Mouse (Mus musculus) stomach, embryonic 16.5 days (tissue): ENCODE results near the gene Ndufb10. TPM values are rescaled to one million over a fixed set of nuclear protein-coding genes. Genes with fewer than 3 reads are reported as not detected.
A peak's percentile ranks its signal among the peaks of the same experiment; 100 is the strongest.

ENCODE experiments used
- ATAC-seq: fragments of 200-750 bp; cut with Nextera tagmentation; 2 replicates; pipeline ENCODE4 v1.8.0; 2017; ENCODE audit warnings: moderate number of reproducible peaks, moderate TSS enrichment; ENCODE audit not compliant: insufficient read depth, low FRiP score
- H3K27ac ChIP-seq: fragments of 300-500 bp; sonication (generic); 2 replicates; pipeline ENCODE4 v1.5.1; 2014; ENCODE audit warnings: low read length
- H3K27me3 ChIP-seq: fragments of 300-500 bp; sonication (generic); 2 replicates; pipeline ENCODE4 v1.6.1; 2014; ENCODE audit warnings: low read length, control low read depth, mixed read lengths; ENCODE audit not compliant: control insufficient read depth, insufficient read depth
- H3K36me3 ChIP-seq: fragments of 300-500 bp; sonication (generic); 2 replicates; pipeline ENCODE4 v1.6.1; 2014; ENCODE audit warnings: low read length; ENCODE audit not compliant: control insufficient read depth, insufficient read depth
- H3K4me1 ChIP-seq: fragments of 300-500 bp; sonication (generic); 2 replicates; pipeline ENCODE4 v1.6.1; 2014; ENCODE audit warnings: low read length, control low read depth, mixed read lengths; ENCODE audit not compliant: control insufficient read depth, insufficient read depth
- H3K4me2 ChIP-seq: fragments of 300-500 bp; sonication (generic); 2 replicates; pipeline ENCODE4 v1.6.1; 2014; ENCODE audit warnings: low read depth, low read length, mixed read lengths
- H3K4me3 ChIP-seq: fragments of 300-500 bp; sonication (generic); replicated peaks from 2 replicates; pipeline ENCODE4 v1.5.1; 2014; ENCODE audit warnings: mild to moderate bottlenecking, low read length
- H3K9ac ChIP-seq: fragments of 300-500 bp; sonication (generic); 2 replicates; pipeline ENCODE4 v1.6.1; 2014; ENCODE audit warnings: low read length
- H3K9me3 ChIP-seq: fragments of 300-500 bp; sonication (generic); replicated peaks from 2 replicates; pipeline ENCODE4 v1.6.1; 2016; ENCODE audit warnings: low read length, control low read depth; ENCODE audit not compliant: control insufficient read depth
- WGBS: fragments of 180-500 bp; shearing (Covaris S2); extraction: QIAGEN DNeasy Blood & Tissue Kit; methylation state at CpG from one replicate; pipeline ENCODE4 v1.1.7; 2014; 5-methylcytosine and 5-hydroxymethylcytosine counted together
- polyA plus RNA-seq: library from polyadenylated mRNA; unstranded; fragments of >200 nt; fragmentation: Nextera tagmentation; extraction: Ambion mirVana; gene quantifications from 2 replicates; pipeline ENCODE4 v1.2.1, GENCODE M21; 2015

The Ndufb10 gene
- polyA plus RNA-seq, 1 experiment from 2014 or later, result 246 TPM

DNA sequence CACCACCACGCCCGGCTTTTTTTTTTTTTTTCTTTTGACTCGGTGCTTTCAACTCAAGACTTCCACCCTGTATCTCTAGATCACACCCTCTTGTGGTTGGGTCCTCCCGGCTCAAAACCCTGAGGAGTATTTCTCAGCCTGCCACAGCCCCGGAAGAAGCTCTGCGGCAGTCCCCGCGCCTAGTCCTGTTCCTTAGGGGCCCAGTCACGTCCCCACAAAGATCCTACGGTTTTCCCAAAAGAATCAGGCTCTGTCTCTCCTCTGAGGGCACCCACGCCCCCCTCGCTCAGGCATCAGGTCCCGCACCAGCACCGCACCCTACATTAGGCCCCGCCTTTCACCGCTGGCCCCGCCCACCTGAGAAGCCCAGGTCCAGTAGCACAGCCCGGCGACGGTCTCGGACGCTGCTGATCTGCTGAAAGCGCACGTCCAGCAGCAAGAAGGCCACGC, 37.1 kb downstream of the Ndufb10 start:
- Histone ChIP-seq H3K9ac (peak overlapping the region; percentile 60), H3K4me2 (peak overlapping the region; percentile 58), H3K36me3 (no peaks in the 10 kb centered on the region), H3K27ac (no peak overlapping the region), H3K4me1 (peaks cover 12% of the 10 kb centered on the region), H3K9me3 (no peaks in the 10 kb centered on the region), H3K27me3 (peaks cover 44% of the 10 kb centered on the region), H3K4me3 (peak overlapping the region; percentile 46)
- ATAC-seq, result peak; percentile 65
- 2% methylated on average over 25 of the region's 25 CpGs for WGBS

DNA sequence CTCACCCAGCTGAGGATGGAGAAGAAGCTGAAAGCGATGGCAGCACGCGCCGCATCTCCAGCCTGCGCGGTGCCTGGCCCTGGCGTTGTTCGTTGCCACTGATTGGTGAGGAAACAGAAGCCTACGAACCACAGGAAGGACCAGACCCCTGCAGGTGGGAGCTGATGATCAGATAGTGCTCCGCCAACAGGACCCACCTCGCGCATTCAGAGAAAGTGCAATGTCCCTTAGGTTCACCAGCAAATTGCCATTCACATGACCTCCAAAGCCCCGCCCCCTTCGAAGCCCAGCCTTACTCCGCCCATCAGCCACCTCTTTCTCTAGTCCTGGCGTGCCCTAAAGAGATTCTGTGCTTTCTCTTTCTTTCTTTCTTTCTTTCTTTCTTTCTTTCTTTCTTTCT, 37.8 kb downstream of the Ndufb10 start:
- 26% methylated on average over 16 of the region's 16 CpGs for WGBS
- no peak overlapping the region for H3K9ac ChIP-seq
- H3K4me2 ChIP-seq, result no peak overlapping the region
- H3K9me3 ChIP-seq, result no peaks in the 10 kb centered on the region
- no peak overlapping the region for H3K4me3 ChIP-seq
- no peak overlapping the region for H3K27ac ChIP-seq
- H3K36me3 ChIP-seq, result no peaks in the 10 kb centered on the region
- no peak for ATAC-seq
- peaks cover 12% of the 10 kb centered on the region for H3K4me1 ChIP-seq
- H3K27me3 ChIP-seq, result peaks cover 44% of the 10 kb centered on the region

DNA sequence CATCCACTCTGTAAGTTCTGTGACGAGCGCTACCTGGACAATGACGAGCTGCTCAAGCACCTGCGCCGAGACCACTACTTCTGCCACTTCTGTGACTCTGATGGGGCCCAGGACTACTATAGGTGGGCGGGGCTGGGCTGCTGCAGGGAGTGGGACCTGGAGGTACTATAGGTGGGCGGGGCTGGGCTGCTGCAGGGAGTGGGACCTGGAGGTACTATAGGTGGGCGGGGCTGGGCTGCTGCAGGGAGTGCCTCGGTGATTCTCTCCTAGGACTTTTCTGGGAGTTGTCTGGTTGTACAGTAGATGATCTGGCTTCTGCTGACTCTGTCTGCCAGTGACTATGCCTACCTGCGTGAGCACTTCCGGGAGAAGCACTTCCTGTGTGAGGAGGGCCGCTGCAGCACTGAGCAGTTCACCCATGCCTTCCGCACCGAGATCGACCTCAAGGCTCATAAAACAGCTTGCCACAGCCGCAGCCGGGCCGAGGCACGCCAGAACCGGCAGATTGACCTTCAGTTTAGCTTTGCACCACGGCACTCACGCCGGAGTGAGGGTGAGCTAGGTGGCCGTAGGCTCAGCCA, 46.7 kb downstream of the Ndufb10 start:
- Histone ChIP-seq H3K27ac (peak overlapping the region; percentile 27; the same call in 1 of the 2 replicates), H3K9ac (peak overlapping the region; percentile 11; the same call in 1 of the 2 replicates), H3K4me1 (peaks cover 11% of the 10 kb centered on the region; the same call in 1 of the 2 replicates), H3K9me3 (no peaks in the 10 kb centered on the region), H3K27me3 (no peaks in the 10 kb centered on the region), H3K4me2 (no peak overlapping the region), H3K4me3 (no peak overlapping the region), H3K36me3 (peaks cover 23% of the 10 kb centered on the region)
- ATAC-seq, result peak; percentile 87
- whole genome bisulfite sequencing, result 81% methylated on average over 24 of the region's 24 CpGs

DNA sequence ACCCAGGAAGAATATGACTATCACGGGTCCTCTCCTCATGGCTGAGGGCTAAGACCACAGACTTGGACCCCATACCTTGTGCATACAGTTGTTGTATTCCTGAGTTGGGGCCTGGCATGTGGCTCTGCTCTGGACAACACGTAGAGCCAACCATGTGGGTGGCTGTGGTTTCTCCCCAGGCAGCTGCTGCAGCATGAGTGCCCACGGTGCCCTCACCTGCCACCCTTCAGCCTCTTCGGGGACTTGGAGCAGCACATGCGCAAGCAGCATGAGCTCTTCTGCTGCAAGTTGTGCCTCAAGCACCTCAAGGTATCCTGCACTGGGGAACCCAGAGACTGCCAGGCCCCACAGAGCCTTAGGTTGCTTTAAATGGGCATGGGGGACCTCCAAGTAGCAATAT, 47.4 kb downstream of the Ndufb10 start:
- H3K36me3 ChIP-seq, result peaks cover 23% of the 10 kb centered on the region
- no peak overlapping the region for H3K9ac ChIP-seq
- H3K4me1 ChIP-seq, result peaks cover 18% of the 10 kb centered on the region
- H3K9me3 ChIP-seq, result no peaks in the 10 kb centered on the region
- H3K4me2 ChIP-seq, result no peak overlapping the region
- 89% methylated on average over 5 of the region's 5 CpGs for WGBS
- no peak for ATAC-seq
- no peak overlapping the region for H3K4me3 ChIP-seq
- H3K27me3 ChIP-seq, result no peaks in the 10 kb centered on the region
- no peak overlapping the region for H3K27ac ChIP-seq

DNA sequence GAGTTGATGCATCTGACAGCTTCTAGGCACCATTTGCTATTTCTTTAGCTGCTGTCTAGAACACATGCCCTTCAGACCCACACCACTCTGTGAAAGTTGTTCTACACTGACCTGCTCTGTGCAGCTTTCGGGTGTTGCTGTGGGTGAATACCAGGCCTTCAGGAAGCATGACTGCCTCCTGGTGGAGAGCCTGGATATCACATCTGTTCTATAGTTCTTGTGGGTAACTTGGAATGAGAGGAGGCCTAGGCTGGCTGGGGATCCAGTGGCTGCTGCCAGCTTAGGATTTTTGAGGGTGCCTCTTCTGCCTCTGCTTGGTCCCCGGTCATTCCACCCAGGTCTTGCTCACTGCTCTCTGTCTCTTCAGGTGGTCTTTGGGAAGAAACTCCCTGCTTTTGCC, 48.1 kb downstream of the Ndufb10 start:
- H3K9ac ChIP-seq, result no peak overlapping the region
- H3K4me3 ChIP-seq, result no peak overlapping the region
- no peaks in the 10 kb centered on the region for H3K27me3 ChIP-seq
- peaks cover 25% of the 10 kb centered on the region for H3K4me1 ChIP-seq
- H3K36me3 ChIP-seq, result peaks cover 23% of the 10 kb centered on the region
- no peak overlapping the region for H3K27ac ChIP-seq
- ATAC-seq, result no peak
- 56% methylated on average over 2 of the region's 2 CpGs for WGBS
- no peaks in the 10 kb centered on the region for H3K9me3 ChIP-seq
- no peak overlapping the region for H3K4me2 ChIP-seq

DNA sequence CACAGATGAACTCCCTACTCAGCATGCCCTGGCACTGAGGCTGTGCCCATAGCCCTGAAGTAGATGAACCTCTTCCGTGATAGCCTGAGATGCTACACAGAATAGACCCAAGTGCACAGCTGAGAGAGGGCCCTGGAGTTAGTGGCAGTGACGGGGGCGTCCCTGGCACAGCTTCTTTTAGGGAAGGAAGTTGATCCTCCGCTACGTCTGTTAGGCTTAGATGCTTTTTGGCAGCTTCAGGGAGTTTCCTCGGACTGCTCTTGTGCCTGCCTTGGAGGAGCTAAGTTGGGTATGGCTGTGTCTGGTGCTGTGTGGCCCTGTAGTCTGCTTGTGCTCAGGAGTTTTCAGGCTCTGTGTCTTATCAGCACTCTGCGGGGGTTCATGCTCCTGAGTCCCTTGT, 50.0 kb downstream of the Ndufb10 start:
- ATAC-seq, result no peak
- Histone ChIP-seq H3K9ac (no peak overlapping the region), H3K4me2 (no peak overlapping the region), H3K4me1 (peaks cover 34% of the 10 kb centered on the region), H3K4me3 (no peak overlapping the region), H3K36me3 (peaks cover 13% of the 10 kb centered on the region; the same call in 1 of the 2 replicates), H3K27ac (no peak overlapping the region), H3K9me3 (no peaks in the 10 kb centered on the region), H3K27me3 (no peaks in the 10 kb centered on the region)
- 78% methylated on average over 7 of the region's 7 CpGs for WGBS

DNA sequence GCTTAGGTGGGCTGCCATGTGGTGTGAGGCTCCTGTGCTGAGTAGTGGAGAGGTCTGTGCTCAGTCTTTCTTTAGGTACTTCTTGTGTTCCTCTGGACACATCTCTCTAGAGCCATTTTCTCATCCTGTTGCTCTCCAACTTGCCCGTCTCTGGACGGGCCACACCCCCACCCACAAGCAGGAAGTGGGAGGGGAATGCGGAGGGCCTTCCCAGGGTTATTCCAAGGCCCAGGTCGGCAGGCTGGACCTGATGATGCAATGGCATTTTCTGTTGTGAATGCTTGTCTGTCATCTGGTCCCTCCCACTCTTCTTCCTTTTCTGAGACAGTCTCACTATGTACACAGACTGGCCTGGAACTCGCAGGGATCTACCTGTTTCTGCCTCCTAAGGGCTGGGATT, 52.1 kb downstream of the Ndufb10 start:
- H3K27me3 ChIP-seq, result no peaks in the 10 kb centered on the region
- H3K9me3 ChIP-seq, result no peaks in the 10 kb centered on the region
- peak overlapping the region; percentile 40; the same call in 1 of the 2 replicates for H3K27ac ChIP-seq
- H3K4me1 ChIP-seq, result peaks cover 33% of the 10 kb centered on the region
- H3K9ac ChIP-seq, result peak overlapping the region; percentile 38
- no peak; the same call in 1 of the 2 replicates for ATAC-seq
- no peaks in the 10 kb centered on the region; the same call in 1 of the 2 replicates for H3K36me3 ChIP-seq
- H3K4me3 ChIP-seq, result peak overlapping the region; percentile 7; the same call in 1 of the 2 replicates
- H3K4me2 ChIP-seq, result peak overlapping the region; percentile 35
- WGBS, result 10% methylated on average over 5 of the region's 5 CpGs

Other genes starting within 250 kb of the Ndufb10 start
- 29.0 and 33.6 TPM in 2 replicates for gene Mlst8, start 245.4 kb downstream of the Ndufb10 start, polyA plus RNA-seq
- gene Caskin1, start 235.9 kb downstream of the Ndufb10 start, polyA plus RNA-seq, result 1.5 and 2.3 TPM in 2 replicates
- gene Traf7, start 196.5 kb downstream of the Ndufb10 start, polyA plus RNA-seq, result 80.6 and 104 TPM in 2 replicates
- gene Rab26, start 190.3 kb downstream of the Ndufb10 start, polyA plus RNA-seq, result 7.9 and 9.4 TPM in 2 replicates
- gene Pkd1, start 174.6 kb downstream of the Ndufb10 start, polyA plus RNA-seq, result 21.7 and 22.2 TPM in 2 replicates
- gene Tsc2, start 91.8 kb downstream of the Ndufb10 start, polyA plus RNA-seq, result 53.1 and 57.2 TPM in 2 replicates
- 18.0 and 19.1 TPM in 2 replicates for gene Nthl1, start 91.8 kb downstream of the Ndufb10 start, polyA plus RNA-seq
- gene Slc9a3r2, start 74.2 kb downstream of the Ndufb10 start, polyA plus RNA-seq, result 38.0 and 39.0 TPM in 2 replicates
- gene Npw, start 66.0 kb downstream of the Ndufb10 start, polyA plus RNA-seq, result 0.37 and 0.39 TPM in 2 replicates
- gene Zfp598, start 54.8 kb downstream of the Ndufb10 start, polyA plus RNA-seq, result 13.6 and 13.7 TPM in 2 replicates
- 6.1 and 6.2 TPM in 2 replicates for gene Syngr3, start 34.5 kb downstream of the Ndufb10 start, polyA plus RNA-seq
- 34.5 and 35.2 TPM in 2 replicates for gene Gfer, start 28.3 kb downstream of the Ndufb10 start, polyA plus RNA-seq
- 3.8 and 5.8 TPM in 2 replicates for gene Noxo1, start 28.2 kb downstream of the Ndufb10 start, polyA plus RNA-seq
- 63.6 and 70.4 TPM in 2 replicates for gene Tbl3, start 16.8 kb downstream of the Ndufb10 start, polyA plus RNA-seq
- 0.14 TPM in 1 of 2 replicates, not detected in the other for gene Rnf151, start 6.4 kb downstream of the Ndufb10 start, polyA plus RNA-seq
- gene Rps2, start 6.4 kb downstream of the Ndufb10 start, polyA plus RNA-seq, result 1,212 and 1,230 TPM in 2 replicates
- 0.25 and 0.57 TPM in 2 replicates for gene Rpl3l, start 3.3 kb upstream of the Ndufb10 start, polyA plus RNA-seq
- 40.3 and 45.5 TPM in 2 replicates for gene Msrb1, start 12.2 kb upstream of the Ndufb10 start, polyA plus RNA-seq
- gene Hs3st6, start 28.5 kb upstream of the Ndufb10 start, polyA plus RNA-seq, result 0.81 and 1.0 TPM in 2 replicates
- gene Meiob, start 79.8 kb upstream of the Ndufb10 start, polyA plus RNA-seq, result 0.10 TPM in 1 of 2 replicates, not detected in the other
- 50.9 and 53.1 TPM in 2 replicates for gene Hagh, start 115.7 kb upstream of the Ndufb10 start, polyA plus RNA-seq
- 29.9 and 36.5 TPM in 2 replicates for gene Fahd1, start 125.9 kb upstream of the Ndufb10 start, polyA plus RNA-seq
- 3.7 and 4.2 TPM in 2 replicates for gene Igfals, start 141.5 kb upstream of the Ndufb10 start, polyA plus RNA-seq
- 44.1 and 47.9 TPM in 2 replicates for gene Nubp2, start 161.9 kb upstream of the Ndufb10 start, polyA plus RNA-seq
- gene Spsb3, start 162.2 kb upstream of the Ndufb10 start, polyA plus RNA-seq, result 31.5 and 32.7 TPM in 2 replicates
- 32.3 and 33.5 TPM in 2 replicates for gene Eme2, start 170.6 kb upstream of the Ndufb10 start, polyA plus RNA-seq
- gene Mrps34, start 170.6 kb upstream of the Ndufb10 start, polyA plus RNA-seq, result 91.2 and 96.2 TPM in 2 replicates
- 63.1 and 64.8 TPM in 2 replicates for gene Nme3, start 172.0 kb upstream of the Ndufb10 start, polyA plus RNA-seq
- gene Mapk8ip3, start 212.5 kb upstream of the Ndufb10 start, polyA plus RNA-seq, result 32.8 and 33.4 TPM in 2 replicates
- gene Jpt2, start 236.2 kb upstream of the Ndufb10 start, polyA plus RNA-seq, result 158 and 170 TPM in 2 replicates